Mouse (Mus musculus): ENCODE measurements at regions not wholly inside any gene's neighbourhood (a gene's known extent, or its start where the extent isn't known, plus 50 kb on each side); places are given as distances from the start of the nearest gene placed in this dataset.

DNA sequence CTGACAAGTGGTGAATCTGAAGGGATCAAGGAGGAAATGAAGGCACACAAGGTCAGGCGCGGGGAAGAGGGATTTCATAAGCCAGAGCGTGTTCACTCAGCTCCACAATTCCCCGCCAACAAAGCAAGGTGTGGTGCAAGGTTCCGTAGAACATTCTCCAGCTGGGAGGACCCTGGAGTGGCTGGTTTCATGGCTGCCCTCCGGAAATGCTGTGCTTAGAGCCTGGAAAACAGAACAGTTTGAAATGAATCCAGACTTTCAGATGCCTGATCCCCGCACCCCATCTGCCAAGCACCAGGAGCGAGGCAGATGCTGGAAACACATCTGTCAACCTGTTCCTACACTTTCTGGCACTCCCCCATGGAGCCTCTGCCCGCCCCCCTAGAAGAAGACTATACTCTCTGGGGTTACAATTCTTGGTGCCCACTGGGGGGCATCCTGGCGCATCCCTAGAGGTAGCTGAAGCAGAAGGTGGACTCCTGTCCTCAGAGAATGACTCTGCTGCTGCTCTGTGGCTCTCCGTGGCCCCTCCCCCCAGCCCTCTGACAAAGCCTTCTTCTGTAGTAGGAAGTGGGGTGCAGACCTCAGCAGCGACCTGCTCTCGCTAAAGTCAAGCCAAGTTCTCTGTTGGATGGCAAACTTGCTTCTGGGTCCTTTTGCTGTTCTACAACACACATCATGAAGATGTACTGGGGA lies 54.5 kb upstream of the Mafb start:
- no peak for DNase-seq (ENCODE audit: low spot score in 2 of 2)

DNA sequence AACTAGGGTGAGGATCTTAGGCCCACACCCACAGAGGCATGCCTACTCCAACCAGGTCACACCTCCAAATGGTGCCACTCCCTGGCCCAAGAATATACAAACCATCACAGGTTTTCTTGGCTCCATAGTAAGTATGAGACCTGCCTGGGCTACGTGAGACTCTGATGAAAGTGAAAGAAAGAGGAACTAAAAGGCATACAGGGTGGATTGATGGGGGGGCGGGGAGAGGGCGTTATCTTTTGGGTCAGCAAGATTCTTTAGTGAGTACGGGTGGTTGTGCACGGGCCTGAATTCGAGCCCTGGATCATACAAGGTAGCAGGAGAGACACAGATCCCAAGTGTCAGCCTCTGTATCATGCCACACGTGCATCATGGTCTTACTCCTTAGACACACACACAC lies 57.6 kb upstream of the Mafb start:
- no peak for DNase-seq (ENCODE audit: low spot score in 2 of 2)

DNA sequence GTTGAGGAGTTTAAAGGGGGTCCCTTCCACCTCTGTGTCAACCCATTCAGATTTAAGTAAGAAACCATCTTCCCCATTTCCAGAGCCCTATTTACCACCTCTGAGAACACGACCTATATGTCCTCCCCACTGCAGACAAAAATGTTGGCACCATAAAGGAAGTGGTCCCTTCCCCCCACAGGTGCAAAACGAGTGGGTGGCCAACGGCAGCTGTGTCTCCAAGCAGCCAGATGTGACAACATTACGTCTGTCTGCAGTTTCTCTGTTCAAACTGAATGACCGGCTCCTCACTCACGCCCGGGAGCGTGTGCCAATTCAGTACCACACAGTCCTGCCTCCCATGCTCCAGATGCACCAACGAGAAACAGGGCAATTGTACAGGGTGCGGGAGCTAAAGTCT lies 60.6 kb upstream of the Mafb start:
- no peak for DNase-seq (ENCODE audit: low spot score in 2 of 2)

DNA sequence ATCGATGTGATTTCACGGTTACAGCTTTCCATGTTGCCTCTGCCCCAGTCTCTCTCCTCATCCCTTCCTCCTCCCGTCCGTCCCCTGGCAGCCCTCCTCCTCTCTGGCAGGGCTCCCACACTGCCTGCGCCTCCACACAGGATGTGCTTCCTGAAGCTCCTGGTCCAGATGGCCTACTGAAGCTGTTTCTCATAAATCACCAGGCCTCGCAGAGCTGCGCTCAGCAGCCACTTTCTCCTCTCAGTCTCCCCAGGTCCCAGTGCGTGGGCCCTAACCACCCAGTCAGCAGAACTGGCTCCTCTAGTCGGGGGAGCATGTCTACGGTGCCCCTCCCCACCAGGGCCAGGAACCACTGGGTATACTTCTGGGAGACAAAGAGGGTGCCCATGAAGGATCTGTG lies 66.4 kb upstream of the Mafb start:
- peak; percentile 69 to 72 for DNase-seq (ENCODE audit: low spot score in 2 of 2)

DNA sequence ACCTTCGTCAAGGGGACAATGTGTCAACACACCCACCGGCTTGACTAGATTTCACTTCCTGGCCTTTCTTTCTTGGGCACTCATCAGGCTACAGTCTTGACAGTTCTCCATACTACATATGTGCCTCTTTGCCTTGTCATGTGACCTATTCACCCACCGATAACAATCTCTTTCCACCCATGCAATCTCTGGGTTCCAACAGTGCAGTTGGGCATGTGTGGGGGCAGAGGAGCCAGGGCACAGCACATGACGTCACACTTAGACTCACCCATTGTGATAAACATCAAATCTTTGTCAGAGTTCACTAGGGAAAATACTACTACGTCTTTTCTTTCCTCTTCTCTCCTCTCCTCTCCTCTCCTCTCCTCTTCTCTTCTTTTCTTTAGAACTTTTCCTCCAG lies 67.8 kb upstream of the Mafb start:
- no peak for DNase-seq (ENCODE audit: low spot score in 2 of 2)

DNA sequence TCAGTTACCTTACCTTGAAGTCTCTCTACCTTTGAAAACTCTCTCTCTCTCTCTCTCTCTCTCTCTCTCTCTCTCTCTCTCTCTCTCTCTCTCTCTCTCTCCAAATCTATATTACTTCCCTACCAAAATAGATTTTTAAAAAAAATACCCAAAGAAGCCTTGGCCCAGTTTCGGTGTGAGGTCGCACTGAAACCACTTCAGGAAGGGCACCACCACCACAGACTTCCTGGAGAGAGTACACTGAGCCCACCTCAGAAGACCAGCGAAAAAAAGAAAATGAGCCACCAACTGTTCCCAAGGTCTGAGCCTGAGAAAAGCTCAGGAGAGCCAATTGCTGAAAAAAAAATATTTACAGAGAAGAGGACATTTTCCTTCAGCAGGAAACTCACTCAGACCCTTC lies 68.8 kb upstream of the Mafb start:
- no peak for DNase-seq (ENCODE audit: low spot score in 2 of 2)

DNA sequence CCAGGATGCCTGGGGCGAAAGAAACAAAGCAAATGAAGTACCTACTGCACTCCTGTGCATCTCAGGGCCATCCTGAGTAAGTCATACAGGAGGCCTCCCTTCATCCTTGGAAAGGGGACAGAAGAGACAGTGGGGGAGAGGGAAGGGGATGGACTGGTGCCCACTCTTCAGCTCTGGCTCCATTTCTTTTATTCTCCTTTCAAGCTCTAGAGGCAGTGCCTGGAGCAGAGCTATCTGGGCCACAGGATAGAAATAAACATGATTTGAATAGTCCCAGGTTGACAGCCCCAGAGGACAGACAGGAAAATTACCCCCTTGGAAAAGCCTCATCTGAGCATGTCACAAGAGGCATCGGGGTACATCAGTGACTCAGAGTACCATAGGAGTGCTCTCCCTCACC lies 72.2 kb upstream of the Mafb start:
- DNase-seq (ENCODE audit: low spot score in 2 of 2): no peak

DNA sequence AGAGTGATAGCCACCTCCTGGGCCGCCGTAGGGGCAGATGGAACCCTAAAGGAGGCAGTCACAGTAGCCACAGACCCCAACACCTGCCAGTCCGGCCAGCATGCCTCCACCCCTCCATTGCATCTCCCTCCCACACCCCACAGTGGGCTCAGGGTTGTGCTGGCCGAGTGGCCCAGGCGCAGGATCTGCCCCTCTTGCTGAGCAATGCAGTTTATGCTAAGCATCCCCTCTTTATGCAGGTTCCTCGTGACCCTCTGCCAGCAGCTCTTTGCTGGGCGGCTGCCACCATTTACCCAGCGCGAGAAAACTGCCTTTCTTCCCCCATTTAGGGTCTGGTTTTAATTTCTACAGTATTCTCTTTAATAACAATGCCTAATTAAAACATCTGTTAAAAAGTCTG lies 73.4 kb upstream of the Mafb start:
- DNase-seq (ENCODE audit: low spot score in 2 of 2): no peak

DNA sequence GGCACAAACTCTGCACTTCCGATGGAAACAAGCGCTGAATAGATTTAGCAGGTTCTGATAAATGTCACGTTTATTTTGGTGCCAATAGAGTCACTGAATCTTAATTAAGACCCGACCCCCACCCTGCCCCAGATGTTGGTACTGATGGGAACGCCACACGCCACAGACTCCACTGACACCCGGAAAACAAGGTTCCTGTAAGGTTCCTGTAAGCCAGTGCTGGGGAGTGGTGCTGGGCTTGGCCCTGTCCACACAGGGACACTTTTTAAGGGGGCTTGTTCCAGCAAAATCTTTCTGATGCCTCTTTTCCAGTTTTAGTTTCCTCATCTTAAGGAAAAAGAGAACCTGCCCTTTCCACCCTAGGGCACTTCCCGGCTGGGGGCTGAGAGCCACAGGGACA lies 84.2 kb upstream of the Mafb start:
- no peak for DNase-seq (ENCODE audit: low spot score in 2 of 2)

DNA sequence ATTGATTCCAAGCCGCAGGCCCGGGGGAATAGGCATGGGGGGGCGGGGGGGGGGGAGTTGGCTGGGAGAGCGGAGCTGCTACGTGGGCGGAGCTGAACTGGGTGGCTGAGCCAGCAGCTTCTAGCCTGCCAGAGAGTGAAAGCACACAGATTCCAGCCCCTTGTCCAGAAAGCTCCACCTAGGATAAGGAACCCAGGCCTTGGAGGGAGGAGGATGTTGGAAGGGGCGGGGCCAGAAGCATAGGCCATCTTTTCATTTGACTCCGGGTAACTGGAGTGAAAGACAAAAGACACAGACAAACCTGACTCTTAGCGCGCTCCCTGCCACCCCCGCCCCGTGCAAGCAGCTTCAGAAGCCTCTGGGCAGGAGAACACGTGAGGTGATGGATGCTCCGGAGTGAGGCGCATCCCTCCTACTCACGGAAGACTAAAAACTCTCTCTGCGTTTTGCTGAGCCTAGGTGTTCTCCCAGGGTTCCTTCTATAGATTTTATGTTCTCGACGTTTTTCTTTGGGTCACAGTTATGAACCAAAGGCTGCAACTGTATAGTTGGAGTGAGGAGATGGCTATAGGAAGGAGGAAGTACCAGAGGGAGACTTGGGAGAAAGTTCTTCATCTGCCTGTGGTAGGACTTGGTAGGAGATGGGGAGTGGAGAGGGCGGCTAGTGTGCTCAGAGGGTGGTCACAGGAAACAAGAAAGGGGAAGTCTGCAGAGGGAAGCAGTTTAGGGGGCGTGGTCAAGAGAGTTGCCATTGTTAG lies 84.8 kb upstream of the Mafb start:
- peak; percentile 44 to 66 for DNase-seq (ENCODE audit: low spot score in 2 of 2)

DNA sequence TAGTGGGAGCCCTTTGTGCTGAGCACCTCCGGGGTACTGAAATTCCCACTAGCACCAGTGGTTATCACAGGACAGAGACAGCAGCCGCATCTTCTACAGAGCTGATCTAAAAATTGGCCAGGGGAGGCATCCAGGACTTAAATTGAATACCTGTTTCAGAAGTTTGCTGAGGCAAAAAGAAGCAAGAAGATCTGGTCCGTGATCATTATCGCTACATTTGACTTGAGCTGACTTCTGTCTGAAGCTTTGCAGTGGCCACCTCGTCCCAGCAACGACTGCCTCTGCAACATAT lies 85.3 kb upstream of the Mafb start:
- DNase-seq (ENCODE audit: low spot score in 2 of 2): no peak

DNA sequence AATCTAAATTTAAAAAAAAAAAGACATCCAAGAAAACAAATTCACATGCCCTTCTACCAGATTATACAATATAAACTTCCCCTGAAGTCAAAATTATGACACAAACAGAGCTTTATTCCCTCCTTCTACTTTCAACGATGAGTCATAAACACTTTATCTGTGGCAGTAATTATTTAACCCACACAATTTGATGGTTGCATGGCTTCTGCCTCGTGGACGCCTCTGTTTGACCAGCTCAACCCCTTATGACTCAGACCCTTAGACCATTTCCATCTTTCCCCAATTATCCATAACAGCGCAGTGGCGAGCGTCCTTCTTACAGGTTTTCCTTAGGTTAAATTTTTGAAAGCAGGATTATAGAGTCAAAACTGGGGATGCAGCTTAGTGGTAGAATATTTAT lies 85.9 kb upstream of the Mafb start:
- no peak for DNase-seq (ENCODE audit: low spot score in 2 of 2)

DNA sequence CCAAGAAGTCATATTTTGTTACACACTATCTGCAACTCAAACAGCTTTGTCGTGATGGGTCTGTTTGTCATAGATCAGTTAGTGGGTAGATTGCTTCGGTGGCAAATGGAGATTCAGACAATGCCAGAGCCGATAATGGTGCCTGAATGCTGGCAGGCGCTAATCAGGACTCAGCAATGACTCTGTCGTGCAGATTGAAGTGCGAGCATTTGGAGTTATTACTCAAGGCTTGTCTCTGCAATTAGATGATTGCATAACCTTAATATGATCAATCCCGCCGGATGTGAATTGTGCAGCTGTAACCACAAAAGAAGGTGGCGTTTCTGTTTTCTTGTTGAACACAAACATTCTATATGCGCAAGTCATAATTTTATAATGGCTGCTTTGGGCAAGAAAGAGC lies 88.8 kb upstream of the Mafb start:
- no peak for DNase-seq (ENCODE audit: low spot score in 2 of 2)

DNA sequence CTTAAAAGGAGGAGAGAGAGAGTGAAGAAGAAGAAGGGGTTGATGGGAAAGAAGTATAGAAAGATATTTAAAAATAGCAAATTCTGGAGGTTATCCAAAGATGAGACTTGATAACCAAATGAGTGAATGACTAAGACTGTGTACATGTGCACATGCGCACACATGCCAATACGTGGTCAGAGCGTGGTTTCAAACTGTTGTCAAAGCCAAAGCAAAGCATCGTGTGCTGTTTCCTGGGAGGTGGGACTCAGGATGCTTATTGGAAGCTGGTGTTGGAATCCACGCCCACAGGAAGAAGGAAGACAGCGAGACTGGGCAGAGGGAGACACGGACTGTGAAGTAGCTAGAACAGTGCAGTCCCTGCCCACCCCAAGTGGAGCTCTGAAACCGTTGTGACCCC lies 89.8 kb upstream of the Mafb start:
- no peak for DNase-seq (ENCODE audit: low spot score in 2 of 2)

DNA sequence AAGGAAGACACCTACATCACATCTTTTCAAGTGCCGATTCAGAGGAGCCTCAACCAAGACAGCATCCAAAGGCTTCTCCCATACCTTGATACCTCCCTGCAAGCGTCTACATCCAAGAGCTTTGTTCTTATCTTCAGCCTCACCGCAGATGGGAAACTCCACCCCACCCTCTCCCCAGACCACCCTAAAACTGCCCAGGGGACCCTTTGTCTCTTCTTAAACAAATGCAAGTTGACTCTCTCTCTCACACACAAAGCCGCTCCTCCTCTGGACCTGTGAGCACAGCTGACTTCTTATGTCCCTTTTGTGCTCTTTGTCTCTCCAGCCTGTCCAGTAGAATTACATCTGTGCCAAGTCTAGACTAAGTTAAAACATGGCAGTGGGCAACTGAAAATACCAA lies 104.7 kb upstream of the Mafb start:
- no peak for DNase-seq (ENCODE audit: low spot score in 2 of 2)

DNA sequence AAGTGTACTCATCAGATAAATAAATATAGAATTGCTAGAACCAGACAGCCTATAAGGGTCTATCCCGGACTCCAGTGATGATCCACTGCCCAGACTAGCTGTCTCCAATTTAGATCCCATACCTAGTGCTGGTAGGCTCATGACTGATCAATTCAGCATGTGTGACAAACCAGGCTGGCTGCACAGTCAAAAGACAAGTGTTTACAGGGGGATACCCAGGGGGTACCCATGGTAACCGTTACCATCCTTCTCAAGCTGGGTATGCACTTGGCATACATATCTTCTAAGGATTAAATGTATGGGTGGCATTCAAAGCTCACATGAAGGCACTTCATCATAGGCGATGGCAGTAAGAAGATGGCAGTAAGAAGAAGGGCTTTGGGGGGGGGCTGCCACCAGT lies 109.3 kb upstream of the Mafb start:
- no peak for DNase-seq (ENCODE audit: low spot score in 2 of 2)

DNA sequence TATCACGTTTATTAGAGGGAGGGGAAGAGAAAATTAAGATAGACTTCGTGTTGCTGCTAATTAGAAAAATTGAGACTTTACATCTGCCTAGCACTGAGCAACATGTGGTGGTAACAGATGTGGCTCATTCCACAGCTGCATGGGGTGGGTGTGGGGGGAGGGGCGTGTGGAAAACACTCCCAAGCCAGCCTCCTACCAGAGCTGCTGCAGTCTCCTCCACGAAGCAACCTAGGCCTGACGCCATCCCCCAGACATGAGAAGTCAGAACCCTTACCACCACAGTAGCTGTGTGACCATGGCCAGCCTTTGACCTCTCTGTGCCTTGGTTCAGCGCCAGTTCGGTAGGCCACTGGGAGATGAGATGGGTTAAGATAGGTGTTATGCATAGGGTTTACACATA lies 112.4 kb upstream of the Mafb start:
- no peak for DNase-seq (ENCODE audit: low spot score in 2 of 2)

DNA sequence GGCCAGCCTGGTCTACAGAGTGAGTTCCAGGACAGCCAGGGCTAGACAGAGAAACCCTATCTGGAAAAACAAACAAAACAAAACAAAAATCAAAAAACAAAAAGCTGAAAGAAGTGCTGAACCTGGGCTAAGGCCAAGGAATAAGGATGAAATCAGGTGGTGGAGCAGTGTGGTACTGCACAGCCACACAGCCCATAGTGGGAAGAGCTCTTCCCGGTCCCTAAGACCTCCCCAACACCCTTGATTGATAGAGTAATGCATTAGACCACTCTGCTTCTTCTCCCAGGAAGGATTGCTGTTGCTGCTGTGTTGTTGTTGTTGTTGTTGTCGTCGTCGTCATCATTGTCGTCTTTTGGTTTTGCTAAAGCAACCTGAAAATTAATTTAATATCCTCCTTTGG lies 118.2 kb upstream of the Mafb start:
- no peak for DNase-seq (ENCODE audit: low spot score in 2 of 2)

DNA sequence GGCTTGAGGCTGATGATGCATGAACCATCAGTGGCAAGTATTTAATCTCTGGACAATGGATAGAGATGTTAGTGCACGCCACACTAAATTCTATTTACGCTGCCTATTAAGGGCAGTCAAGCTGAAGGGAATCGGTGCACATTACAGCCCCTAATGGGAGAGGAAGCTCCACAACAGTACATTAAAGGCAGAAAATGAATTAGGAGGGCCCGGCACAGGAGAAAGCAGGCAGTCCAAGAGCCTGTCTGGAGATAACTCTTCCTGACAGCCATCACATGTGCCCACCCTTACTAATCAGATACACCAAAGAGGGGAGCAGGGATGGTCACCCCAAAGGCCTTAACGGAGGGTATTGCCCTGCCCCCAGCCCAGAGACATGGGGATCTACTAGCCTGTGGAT lies 118.7 kb upstream of the Mafb start:
- no peak for DNase-seq (ENCODE audit: low spot score in 2 of 2)

DNA sequence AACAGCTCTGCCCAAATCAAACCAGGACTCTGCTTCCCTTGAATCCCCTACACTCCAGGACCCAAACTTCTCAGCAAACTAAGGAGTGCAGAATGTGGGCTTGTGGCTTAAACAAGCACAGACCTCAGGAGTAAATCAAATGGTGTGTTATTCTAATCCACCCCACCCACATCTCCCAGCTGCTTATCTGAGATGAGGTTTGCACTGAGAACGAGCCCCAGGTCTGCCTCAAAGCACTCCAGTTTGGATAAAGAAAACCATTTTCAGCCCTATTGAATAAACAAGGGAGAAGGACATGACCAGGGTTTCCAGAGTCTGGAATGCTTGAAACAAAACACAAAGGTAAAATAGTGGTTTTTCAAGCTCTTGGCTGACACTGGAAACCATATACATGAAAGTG lies 132.9 kb upstream of the Mafb start:
- no peak for DNase-seq (ENCODE audit: low spot score in 2 of 2)

DNA sequence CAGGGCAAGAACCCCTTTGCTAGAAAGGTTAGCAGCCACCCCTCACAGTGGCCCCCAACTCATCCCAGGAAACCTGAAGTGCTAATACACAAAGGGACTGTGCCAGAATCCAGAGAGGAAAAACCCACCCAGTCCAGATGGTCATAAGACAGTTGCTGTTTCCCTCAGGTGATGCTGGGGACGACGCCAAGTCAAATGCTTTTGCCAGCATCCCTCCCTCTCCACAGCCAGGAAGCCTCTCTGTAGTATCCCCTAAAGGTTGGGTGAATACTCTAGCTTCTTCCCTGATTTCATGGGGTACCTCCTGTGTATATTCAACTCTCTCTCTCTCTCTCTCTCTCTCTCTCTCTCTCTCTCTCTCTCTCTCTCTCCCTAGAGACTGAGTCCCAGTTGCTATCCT lies 136.0 kb upstream of the Mafb start:
- no peak for DNase-seq (ENCODE audit: low spot score in 2 of 2)

DNA sequence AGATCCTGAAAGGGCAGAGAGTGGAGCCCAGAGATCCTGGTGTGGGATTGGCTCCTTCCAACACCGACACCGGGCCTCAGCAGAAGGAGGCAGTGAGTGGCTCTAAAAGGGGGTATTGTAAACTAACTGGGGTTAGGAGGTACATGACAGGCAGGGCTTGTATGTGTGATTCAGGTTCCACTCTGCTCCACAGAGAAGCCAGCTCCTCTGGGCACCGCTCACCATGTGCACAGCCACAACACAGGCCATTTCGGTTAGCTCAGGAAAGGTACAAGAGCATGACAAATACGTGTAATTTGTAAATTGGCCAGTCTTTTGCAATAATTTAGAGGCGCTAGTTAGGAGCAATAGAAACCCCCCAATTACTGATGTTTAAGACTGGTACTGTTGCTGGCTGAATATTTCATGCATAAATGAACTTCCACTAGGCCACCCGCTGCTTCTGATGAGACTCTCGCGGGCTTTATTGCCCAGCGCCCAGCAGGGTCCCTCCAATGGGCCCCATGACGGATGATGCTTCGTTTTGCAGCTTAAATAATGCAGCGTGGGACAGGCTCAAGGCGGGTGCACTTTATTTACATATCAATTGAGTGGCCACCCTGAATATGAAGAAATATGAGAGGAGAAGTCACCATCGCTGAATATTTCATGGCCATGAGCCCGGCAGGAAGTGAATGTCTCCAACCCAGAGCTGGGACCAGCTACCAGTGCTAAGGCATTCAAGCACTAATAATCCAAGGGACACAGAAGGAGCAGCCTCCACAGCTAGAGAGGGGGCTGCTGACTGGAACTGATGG lies 136.9 kb upstream of the Mafb start:
- DNase-seq (ENCODE audit: low spot score in 2 of 2): no peak

DNA sequence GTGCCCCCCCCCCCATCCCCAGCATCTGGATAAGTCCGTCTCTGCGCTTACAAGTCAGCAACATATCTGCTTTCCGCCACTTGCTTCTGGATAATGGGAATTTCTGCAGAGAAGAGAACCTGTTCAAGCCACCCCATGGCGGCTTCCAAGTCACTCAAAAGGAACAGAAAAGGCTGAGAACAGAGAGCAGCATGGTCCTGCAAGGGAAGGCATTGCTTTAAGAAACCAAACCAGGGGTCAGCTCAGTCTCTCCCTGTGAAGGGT lies 137.5 kb upstream of the Mafb start:
- DNase-seq (ENCODE audit: low spot score in 2 of 2): no peak
